Comparison of ENCODE assay signal across 18 mouse cellular contexts in genomic region chr4:53411958-53412870, GRCm38 (mm10). TPM values are rescaled to one million over a fixed set of nuclear protein-coding genes. Genes with fewer than 3 reads are reported as not detected.
DNase-seq lines count a peak whose midpoint lies in the region; ATAC-seq and TF ChIP-seq lines count a peak whose summit lies in the region.
"Had no signal": no experiment of that assay in that cellular context is flagged by ENCODE, and none has a peak within 500 bp of the region (broad histone marks: within the 10 kb centered on the region; RNA-seq: fewer than 3 reads in every experiment).

No protein-coding gene starts in this region.

- H3K27me3 ChIP-seq in intestine, postnatal 0 days (replicated peaks; ENCODE audit: control insufficient read depth, insufficient read depth, low read length): no peaks in the 10 kb centered on the region
- H3K27me3 ChIP-seq in neural tube, embryonic 15.5 days (replicated peaks): no peaks in the 10 kb centered on the region
- H3K27me3 ChIP-seq in limb, embryonic 10.5 days (ENCODE audit: low read depth, poor library complexity, severe bottlenecking): no peaks in the 10 kb centered on the region
- H3K27me3 ChIP-seq: embryonic facial prominence, embryonic 12.5 days; hindbrain, embryonic 13.5 days; kidney, embryonic 15.5 days; neural tube, embryonic 12.5 days; stomach, embryonic 15.5 days had no signal

- H3K4me3 ChIP-seq in macrophage (ENCODE audit: inconsistent target): no peak overlapping the region
- H3K4me3 ChIP-seq in intestine, postnatal 0 days (ENCODE audit: low read depth, low read length): no peak overlapping the region
- H3K4me3 ChIP-seq in neural tube, embryonic 15.5 days (replicated peaks): no peak overlapping the region
- H3K4me3 ChIP-seq in limb, embryonic 10.5 days: no peak overlapping the region
- H3K4me3 ChIP-seq: embryonic facial prominence, embryonic 12.5 days; gastrocnemius, adult 2 months; hindbrain, embryonic 13.5 days; kidney, embryonic 15.5 days; neural tube, embryonic 12.5 days; stomach, embryonic 15.5 days had no signal

- peak overlapping the region; percentile 27 for H3K27ac ChIP-seq in macrophage
- no peak overlapping the region for H3K27ac ChIP-seq in intestine, postnatal 0 days (ENCODE audit: low read depth, low read length)
- no peak overlapping the region for H3K27ac ChIP-seq in neural tube, embryonic 15.5 days (replicated peaks)
- no peak overlapping the region for H3K27ac ChIP-seq in limb, embryonic 10.5 days
- H3K27ac ChIP-seq: embryonic facial prominence, embryonic 12.5 days; gastrocnemius, adult 2 months; hindbrain, embryonic 13.5 days; kidney, embryonic 15.5 days; neural tube, embryonic 12.5 days; stomach, embryonic 15.5 days had no signal

- ATAC-seq in common myeloid progenitor, adult 5-6 weeks (replicated peaks; ENCODE audit: low read depth, poor library complexity, severe bottlenecking): peak; percentile 74
- ATAC-seq in intestine, postnatal 0 days: no peak
- no peak for ATAC-seq in neural tube, embryonic 15.5 days (ENCODE audit: low FRiP score)
- ATAC-seq: CD4-positive, CD25-positive, alpha-beta regulatory T cell, adult 4 months had no signal

- no peaks in the 10 kb centered on the region for H3K79me2 ChIP-seq in macrophage (ENCODE audit: inconsistent target)

- WGBS in macrophage (ENCODE audit: missing documents): 44% methylated on average over 9 of the region's 9 CpGs
- WGBS in intestine, postnatal 0 days: 79% methylated on average over 9 of the region's 9 CpGs
- WGBS in neural tube, embryonic 15.5 days: 83% methylated on average over 9 of the region's 9 CpGs
- WGBS in limb, embryonic 10.5 days: 89% methylated on average over 9 of the region's 9 CpGs

- H3K36me3 ChIP-seq in macrophage (ENCODE audit: inconsistent target): no peaks in the 10 kb centered on the region
- no peaks in the 10 kb centered on the region for H3K36me3 ChIP-seq in intestine, postnatal 0 days (ENCODE audit: control insufficient read depth, insufficient read depth)
- no peaks in the 10 kb centered on the region for H3K36me3 ChIP-seq in neural tube, embryonic 15.5 days
- H3K36me3 ChIP-seq in limb, embryonic 10.5 days: no peaks in the 10 kb centered on the region
- H3K36me3 ChIP-seq: embryonic facial prominence, embryonic 12.5 days; hindbrain, embryonic 13.5 days; kidney, embryonic 15.5 days; neural tube, embryonic 12.5 days; stomach, embryonic 15.5 days had no signal

- TF ChIP-seq CTCF in intestine, postnatal 0 days (IDR thresholded peaks at IDR 0.05; ENCODE audit: low read depth): no peak

- no peak overlapping the region for H3K9ac ChIP-seq in intestine, postnatal 0 days (ENCODE audit: low read depth, low read length)
- no peak overlapping the region for H3K9ac ChIP-seq in neural tube, embryonic 15.5 days (replicated peaks)
- H3K9ac ChIP-seq: embryonic facial prominence, embryonic 12.5 days; hindbrain, embryonic 13.5 days; kidney, embryonic 15.5 days; neural tube, embryonic 12.5 days; stomach, embryonic 15.5 days had no signal

- H3K9me3 ChIP-seq in intestine, postnatal 0 days (ENCODE audit: control insufficient read depth): no peaks in the 10 kb centered on the region
- no peaks in the 10 kb centered on the region for H3K9me3 ChIP-seq in neural tube, embryonic 15.5 days (replicated peaks)
- H3K9me3 ChIP-seq in limb, embryonic 10.5 days (replicated peaks): no peaks in the 10 kb centered on the region
- H3K9me3 ChIP-seq: embryonic facial prominence, embryonic 12.5 days; hindbrain, embryonic 13.5 days; kidney, embryonic 15.5 days; neural tube, embryonic 12.5 days; stomach, embryonic 15.5 days had no signal

- peak; percentile 30 to 55 for DNase-seq in spleen, postnatal 36 days (ENCODE audit: low spot score in 2 of 2)
- DNase-seq in spleen, postnatal 14 days (ENCODE audit: low spot score in 2 of 2): no peak
- DNase-seq in limb, embryonic 10.5 days (ENCODE audit: low spot score): no peak
- DNase-seq: adrenal gland, postnatal 10 days; cerebellum, adult 2 months; gastrocnemius, adult 2 months; heart, postnatal 10 days; lung, adult 2 months had no signal

- H3K4me1 ChIP-seq in intestine, postnatal 0 days (replicated peaks; ENCODE audit: control insufficient read depth, insufficient read depth, low read length): no peaks in the 10 kb centered on the region
- peaks cover 8% of the 10 kb centered on the region for H3K4me1 ChIP-seq in neural tube, embryonic 15.5 days
- H3K4me1 ChIP-seq in limb, embryonic 10.5 days: 0 out of 2 replicates have a peak, but pooled peaks cover 6% of the 10 kb centered on the region
- H3K4me1 ChIP-seq: hindbrain, embryonic 13.5 days; neural tube, embryonic 12.5 days had no signal

- no peak overlapping the region for H3K4me2 ChIP-seq in intestine, postnatal 0 days (replicated peaks; ENCODE audit: low read depth)
- H3K4me2 ChIP-seq in neural tube, embryonic 15.5 days: no peak overlapping the region
- H3K4me2 ChIP-seq: embryonic facial prominence, embryonic 12.5 days; hindbrain, embryonic 13.5 days; kidney, embryonic 15.5 days; neural tube, embryonic 12.5 days; stomach, embryonic 15.5 days had no signal

RNA-seq across cellular contexts. Expression of gene Slc44a1, which starts 28.0 kb away (rescaled TPM):
- 8.1 and 8.6 TPM in 2 replicates for total RNA-seq in common myeloid progenitor, adult 5-6 weeks (2017)
- 100 to 1,000 TPM in 8 of 26 experiments, 10 to 100 TPM in 18; 15.3 to 654 (median 28.1) TPM for total RNA-seq in macrophage (2018; cell fraction: chromatin; rRNA removed)
- total RNA-seq in macrophage (2018; cell fraction: cytosol; rRNA removed): 100 to 1,000 TPM in 2 of 26 experiments, 10 to 100 TPM in 24; 22.7 to 193 (median 36.7) TPM
- 100 to 1,000 TPM in 8 of 26 experiments, 10 to 100 TPM in 18; 24.3 to 545 (median 43.8) TPM for total RNA-seq in macrophage (2018; cell fraction: nucleus; rRNA removed)
- 32.2 to 42.5 TPM (median 33.2 TPM) in 3 replicates for polyA plus RNA-seq in macrophage (2018)
- polyA plus RNA-seq in intestine, postnatal 0 days (2015; fragmentation: Nextera tagmentation; extraction: Ambion mirVana): 27.9 and 28.3 TPM in 2 replicates
- polyA plus RNA-seq in neural tube, embryonic 15.5 days (2015; fragmentation: Nextera tagmentation; extraction: Ambion mirVana): 10.8 and 15.1 TPM in 2 replicates
- 10.7 and 18.3 TPM in 2 replicates for polyA plus RNA-seq in limb, embryonic 10.5 days (2016; fragmentation: Nextera tagmentation; extraction: Ambion mirVana)

Comparison
In these comparisons a context has a peak if more than half of its experiments do, and no peak if none do; other contexts are left out.
1. DNase-seq: peak in spleen, postnatal 36 days (2 of 2); none in spleen, postnatal 14 days (0 of 2) and limb, embryonic 10.5 days (single experiment).